Mouse (Mus musculus) retina, embryonic 14.5 days (tissue): ENCODE results near the gene Syngr4.
A peak's percentile ranks its signal among the peaks of the same experiment; 100 is the strongest.

ENCODE experiments used
- DNase-seq: peaks from one replicate; pipeline ENCODE4 v3.0.0-alpha.2; 2015; ENCODE audit warnings: low spot score

Gene Syngr4

GRCm38 (mm10) chr7:45865925-45866910 is 30.3 kb downstream of the Syngr4 start:
- peak; percentile 92 for DNase-seq

GRCm38 (mm10) chr7:45864435-45864834 is 32.1 kb downstream of the Syngr4 start:
- DNase-seq, result no peak

- DNase-seq, result no peak
These were observed 33.7 kb downstream of the Syngr4 start for GRCm38 (mm10) chr7:45862804-45863203.

- no peak for DNase-seq
These were observed 37.5 kb downstream of the Syngr4 start for GRCm38 (mm10) chr7:45859008-45859407.

GRCm38 (mm10) chr7:45856950-45857901 is 39.3 kb downstream of the Syngr4 start:
- DNase-seq, result peak; percentile 56

- DNase-seq, result no peak
These were observed 43.4 kb downstream of the Syngr4 start for GRCm38 (mm10) chr7:45853089-45853488.

GRCm38 (mm10) chr7:45850661-45851060 is 45.9 kb downstream of the Syngr4 start:
- DNase-seq, result no peak

- DNase-seq, result no peak
These were observed 48.0 kb downstream of the Syngr4 start for GRCm38 (mm10) chr7:45848447-45849027.

GRCm38 (mm10) chr7:45842950-45843744 is 53.4 kb downstream of the Syngr4 start:
- no peak for DNase-seq
